Mouse (Mus musculus) CH12.LX (cell line): Measurements from ENCODE around the gene Ostc. TPM values are rescaled to one million over a fixed set of nuclear protein-coding genes. Genes with fewer than 3 reads are reported as not detected.

Experiments
- DNase-seq: peaks from one replicate; pipeline ENCODE4 v3.0.0-alpha.2; 2013; ENCODE audit errors: extremely low read depth
- H3K27ac ChIP-seq: 2 replicates; pipeline ENCODE4 v1.5.1; 2012; ENCODE audit warnings: low read depth, mild to moderate bottlenecking, control low read depth, moderate library complexity; ENCODE audit not compliant: insufficient read depth
- H3K27me3 ChIP-seq: replicated peaks from 2 replicates; pipeline ENCODE3; 2012; ENCODE audit warnings: inconsistent platforms
- H3K36me3 ChIP-seq, 2 experiments: replicated peaks in 1 of 2; 2 replicates each; pipeline versions ENCODE3 to v1.6.1; 2012; ENCODE audit warnings: inconsistent platforms in 1 of 2, low read length in 1 of 2, mild to moderate bottlenecking in 1 of 2, mixed read lengths in 1 of 2, moderate library complexity in 1 of 2; ENCODE audit not compliant: control insufficient read depth in 1 of 2, insufficient read depth in 1 of 2
- H3K4me1 ChIP-seq, 2 experiments: 2 replicates each; pipeline ENCODE4 v1.6.1; 2012; ENCODE audit warnings: inconsistent platforms in 1 of 2, moderate library complexity in 1 of 2; ENCODE audit not compliant: insufficient read depth in 2 of 2, control insufficient read depth in 1 of 2
- H3K4me2 ChIP-seq: 2 replicates; pipeline ENCODE4 v1.6.1; 2012; ENCODE audit warnings: low read depth, mild to moderate bottlenecking, control low read depth; ENCODE audit not compliant: poor library complexity, insufficient read depth, severe bottlenecking
- H3K4me3 ChIP-seq, 3 experiments: fragments of 150-350 bp in 1 of 3; sonication (generic) in 1 of 3; replicated peaks in 1 of 3; 2 replicates each; pipeline versions ENCODE3 to v1.5.1; 2011 to 2012; ENCODE audit warnings: low read depth in 2 of 3, low read length in 2 of 3, mild to moderate bottlenecking in 2 of 3, moderate library complexity in 2 of 3, control low read depth in 1 of 3, improper control_type of control experiment in 1 of 3, inconsistent platforms in 1 of 3, mixed read lengths in 1 of 3; ENCODE audit not compliant: poor library complexity in 1 of 3
- H3K79me2 ChIP-seq: replicated peaks from 2 replicates; pipeline ENCODE4 v1.6.1; 2012; ENCODE audit warnings: mild to moderate bottlenecking, moderate library complexity; ENCODE audit not compliant: control insufficient read depth, poor library complexity, insufficient read depth, severe bottlenecking; ENCODE audit errors: extremely low read depth
- H3K9ac ChIP-seq: 2 replicates; pipeline ENCODE4 v1.6.1; 2012; ENCODE audit warnings: low read depth, mild to moderate bottlenecking, control low read depth, moderate library complexity; ENCODE audit not compliant: insufficient read depth
- H3K9me3 ChIP-seq: replicated peaks from 2 replicates; pipeline ENCODE3; 2012; ENCODE audit warnings: low read length, inconsistent platforms, mixed read lengths
- BHLHE40 ChIP-seq: IDR thresholded peaks from 2 replicates; pipeline ENCODE4 v1.6.1; 2011; ENCODE audit warnings: mild to moderate bottlenecking, low read depth, low read length, improper control_type of control experiment
- CHD1 ChIP-seq: IDR thresholded peaks from 2 replicates; pipeline ENCODE4 v1.6.1; 2012; ENCODE audit warnings: low read depth, low read length, improper control_type of control experiment, inconsistent platforms
- CHD2 ChIP-seq: IDR thresholded peaks from 2 replicates; pipeline ENCODE4 v1.6.1; 2011; ENCODE audit warnings: low read length, improper control_type of control experiment
- CTCF ChIP-seq, 2 experiments: IDR thresholded peaks in 1 of 2; conservative IDR thresholded peaks in 1 of 2; 2 replicates each; pipeline ENCODE4 v1.5.1; 2011 to 2012; ENCODE audit warnings: low read depth in 2 of 2, low read length in 2 of 2, improper control_type of control experiment in 1 of 2, inconsistent platforms in 1 of 2, mild to moderate bottlenecking in 1 of 2, moderate library complexity in 1 of 2
- E2F4 ChIP-seq: IDR thresholded peaks from 2 replicates; pipeline ENCODE4 v1.6.1; 2011; ENCODE audit warnings: low read depth, low read length, improper control_type of control experiment; ENCODE audit not compliant: insufficient replicate concordance
- ELF1 ChIP-seq: IDR thresholded peaks from 2 replicates; pipeline ENCODE4 v1.6.1; 2014; ENCODE audit warnings: low read depth, mild to moderate bottlenecking, inconsistent platforms, low read length, improper control_type of control experiment
- EP300 ChIP-seq: IDR thresholded peaks from 2 replicates; pipeline ENCODE4 v1.6.1; 2011; ENCODE audit warnings: low read length, improper control_type of control experiment
- ETS1 ChIP-seq: conservative IDR thresholded peaks from 2 replicates; pipeline ENCODE4 v1.6.1; 2012; ENCODE audit warnings: low read depth, mild to moderate bottlenecking, inconsistent platforms, low read length, improper control_type of control experiment, moderate library complexity
- GABPA ChIP-seq: IDR thresholded peaks from 2 replicates; pipeline ENCODE4 v1.6.1; 2012; ENCODE audit warnings: low read depth, low read length, improper control_type of control experiment, inconsistent platforms; ENCODE audit not compliant: insufficient replicate concordance
- HCFC1 ChIP-seq: IDR thresholded peaks from 2 replicates; pipeline ENCODE4 v1.6.1; 2012; ENCODE audit warnings: low read depth, mild to moderate bottlenecking, inconsistent platforms, low read length, improper control_type of control experiment
- IRF4 ChIP-seq: IDR thresholded peaks from 2 replicates; pipeline ENCODE4 v1.6.1; 2014; ENCODE audit warnings: low read depth, mild to moderate bottlenecking, inconsistent platforms, low read length, improper control_type of control experiment
- JUN ChIP-seq: IDR thresholded peaks from 2 replicates; pipeline ENCODE4 v1.6.1; 2011; ENCODE audit warnings: low read depth, mild to moderate bottlenecking, low read length, improper control_type of control experiment, moderate library complexity; ENCODE audit not compliant: insufficient read depth
- JUND ChIP-seq: conservative IDR thresholded peaks from 2 replicates; pipeline ENCODE4 v1.6.1; 2011; ENCODE audit warnings: low read depth, low read length, improper control_type of control experiment
- KAT2A ChIP-seq: IDR thresholded peaks from 2 replicates; pipeline ENCODE4 v1.6.1; 2012; ENCODE audit warnings: low read length, improper control_type of control experiment, inconsistent platforms; ENCODE audit not compliant: insufficient replicate concordance
- MAFK ChIP-seq: IDR thresholded peaks from 2 replicates; pipeline ENCODE4 v1.6.1; 2011; ENCODE audit warnings: low read length, improper control_type of control experiment; ENCODE audit not compliant: insufficient replicate concordance
- MAX ChIP-seq: IDR thresholded peaks from 2 replicates; pipeline ENCODE4 v1.6.1; 2011; ENCODE audit warnings: low read length, improper control_type of control experiment
- MAZ ChIP-seq: IDR thresholded peaks from 2 replicates; pipeline ENCODE4 v1.6.1; 2012; ENCODE audit warnings: low read depth, mild to moderate bottlenecking, inconsistent platforms, low read length, improper control_type of control experiment, moderate library complexity
- MEF2A ChIP-seq: IDR thresholded peaks from 2 replicates; pipeline ENCODE4 v1.6.1; 2014; ENCODE audit warnings: low read depth, mild to moderate bottlenecking, inconsistent platforms, low read length, improper control_type of control experiment, borderline replicate concordance
- MXI1 ChIP-seq: IDR thresholded peaks from 2 replicates; pipeline ENCODE4 v1.6.1; 2011; ENCODE audit warnings: mild to moderate bottlenecking, low read depth, low read length, improper control_type of control experiment
- MYC ChIP-seq: IDR thresholded peaks from 2 replicates; pipeline ENCODE4 v1.6.1; 2011; ENCODE audit warnings: low read depth, mild to moderate bottlenecking, improper control_type of control experiment, low read length
- NELFE ChIP-seq: IDR thresholded peaks from 2 replicates; pipeline ENCODE4 v1.6.1; 2011; ENCODE audit warnings: low read depth, low read length, improper control_type of control experiment
- NRF1 ChIP-seq: IDR thresholded peaks from 2 replicates; pipeline ENCODE4 v1.6.1; 2014; ENCODE audit warnings: low read depth, mild to moderate bottlenecking, inconsistent platforms, low read length, improper control_type of control experiment, moderate library complexity
- PAX5 ChIP-seq: IDR thresholded peaks from 2 replicates; pipeline ENCODE4 v1.6.1; 2012; ENCODE audit warnings: low read length, inconsistent platforms, mixed read lengths
- POLR2A ChIP-seq: IDR thresholded peaks from 2 replicates; pipeline ENCODE4 v1.6.1; 2011; ENCODE audit warnings: low read depth, mild to moderate bottlenecking, improper control_type of control experiment, low read length
- POLR2AphosphoS2 ChIP-seq: IDR thresholded peaks from 2 replicates; pipeline ENCODE4 v1.6.1; 2011; ENCODE audit warnings: low read depth, low read length, improper control_type of control experiment
- RAD21 ChIP-seq: IDR thresholded peaks from 2 replicates; pipeline ENCODE4 v1.6.1; 2011; ENCODE audit warnings: low read depth, mild to moderate bottlenecking, low read length, improper control_type of control experiment, moderate library complexity
- RCOR1 ChIP-seq: conservative IDR thresholded peaks from 2 replicates; pipeline ENCODE4 v1.6.1; 2012; ENCODE audit warnings: low read depth, mild to moderate bottlenecking, inconsistent platforms, low read length, improper control_type of control experiment
- SIN3A ChIP-seq: IDR thresholded peaks from 2 replicates; pipeline ENCODE4 v1.6.1; 2012; ENCODE audit warnings: low read length, improper control_type of control experiment, inconsistent platforms
- SMC3 ChIP-seq: IDR thresholded peaks from 2 replicates; pipeline ENCODE4 v1.6.1; 2011; ENCODE audit warnings: low read depth, low read length, improper control_type of control experiment
- TBP ChIP-seq: conservative IDR thresholded peaks from 2 replicates; pipeline ENCODE4 v1.6.1; 2011; ENCODE audit warnings: low read depth, low read length, improper control_type of control experiment
- TCF12 ChIP-seq: IDR thresholded peaks from 2 replicates; pipeline ENCODE4 v1.6.1; 2014; ENCODE audit warnings: low read depth, mild to moderate bottlenecking, inconsistent platforms, low read length, improper control_type of control experiment
- UBTF ChIP-seq: IDR thresholded peaks from 2 replicates; pipeline ENCODE4 v1.6.1; 2012; ENCODE audit warnings: low read depth, mild to moderate bottlenecking, inconsistent platforms, low read length, improper control_type of control experiment, moderate library complexity
- USF1 ChIP-seq: IDR thresholded peaks from 2 replicates; pipeline ENCODE4 v1.6.1; 2014; ENCODE audit warnings: low read depth, mild to moderate bottlenecking, inconsistent platforms, low read length, improper control_type of control experiment
- USF2 ChIP-seq: conservative IDR thresholded peaks from 2 replicates; pipeline ENCODE4 v1.6.1; 2011; ENCODE audit warnings: low read depth, low read length, improper control_type of control experiment
- ZKSCAN1 ChIP-seq: IDR thresholded peaks from 2 replicates; pipeline ENCODE4 v1.6.1; 2012; ENCODE audit warnings: low read depth, inconsistent platforms, low read length, improper control_type of control experiment, borderline replicate concordance
- ZMIZ1 ChIP-seq: IDR thresholded peaks from 2 replicates; pipeline ENCODE4 v1.6.1; 2012; ENCODE audit warnings: low read depth, mild to moderate bottlenecking, inconsistent platforms, low read length, improper control_type of control experiment
- ZNF384 ChIP-seq: IDR thresholded peaks from 2 replicates; pipeline ENCODE4 v1.6.1; 2012; ENCODE audit warnings: low read depth, low read length, improper control_type of control experiment, inconsistent platforms
- dilution Hi-C: fragments of 300-500 bp; cut with MboI; formaldehyde crosslinking; loops from 2 replicates; pipeline ENCODE4 v1.14.3; 2020; ENCODE audit warnings: low sequenced_read_pairs; ENCODE audit not compliant: extremely low pct_unique_long_range_greater_than_20kb, extremely low pct_ligation_motif_present
- in situ Hi-C: fragments of 300-500 bp; cut with MboI; formaldehyde crosslinking; loops from 3 replicates; pipeline ENCODE4 v1.14.3; 2019; ENCODE audit warnings: low sequenced_read_pairs, low pct_ligation_motif_present, low pct_unique_long_range_greater_than_20kb, mixed read lengths
- polyA plus RNA-seq: library from polyadenylated mRNA; unstranded; fragments of >175 nt; gene quantifications from 2 replicates; pipeline ENCODE4 v1.2.1, GENCODE M21; 2012; ENCODE audit warnings: low read depth; ENCODE audit not compliant: insufficient read length
- total RNA-seq, 2 experiments: library from RNA; depleted of rRNA; stranded (reverse); fragments of 300-350 nt in 1 of 2; fragments of >200 nt in 1 of 2; gene quantifications; 2 replicates each; pipeline ENCODE4 v1.2.3; 2012 to 2014

Ostc gene
- total RNA-seq (2012; rRNA removed): 214 and 239 TPM in 2 replicates
- 551 and 565 TPM in 2 replicates for total RNA-seq (2014; rRNA removed)
- 237 and 247 TPM in 2 replicates for polyA plus RNA-seq

- H3K4me1 ChIP-seq: peaks cover 4 to 16% of the 10 kb centered on the region in 2 experiments; a peak in 2 of 4 replicates
- H3K79me2 ChIP-seq: peaks cover 45% of the 10 kb centered on the region
- H3K36me3 ChIP-seq: peaks cover 3 to 20% of the 10 kb centered on the region in 2 experiments
- in situ Hi-C loops (no loop called here), dilution Hi-C loops (no loop called here)
- peak within 1 kb of the TSS; percentile 97 for H3K9ac ChIP-seq
- H3K9me3 ChIP-seq: no peaks in the 10 kb centered on the region
- peak within 1 kb of the TSS; percentile 67 for H3K27ac ChIP-seq
- DNase-seq: peak; percentile 99
- H3K27me3 ChIP-seq: no peaks in the 10 kb centered on the region
- H3K4me2 ChIP-seq: peak within 1 kb of the TSS; percentile 96
- H3K4me3 ChIP-seq: peak within 1 kb of the TSS; percentile 93 to 97 (median 97)
- TF ChIP-seq GABPA (no peak), UBTF (no peak), POLR2AphosphoS2 (0 out of 2 replicates have a peak, but pooled peaks have one; percentile 71), TCF12 (peak; percentile 62; the same call in 1 of the 2 replicates), RCOR1 (no peak), CHD2 (no peak), HCFC1 (peak; percentile 78), POLR2A (peak; percentile 91), KAT2A (0 out of 2 replicates have a peak, but pooled peaks have one; percentile 20), CHD1 (no peak), USF1 (no peak), NRF1 (peak; percentile 89), SIN3A (peak; percentile 91), RAD21 (no peak), JUND (0 out of 2 replicates have a peak, but pooled peaks have one; percentile 25), ZMIZ1 (no peak), ELF1 (peak; percentile 79), MEF2A (0 out of 2 replicates have a peak, but pooled peaks have one; percentile 7), E2F4 (no peak), SMC3 (no peak), MXI1 (peak; percentile 86), PAX5 (no peak), NELFE (peak; percentile 84), JUN (0 out of 2 replicates have a peak, but pooled peaks have one; percentile 22), ZNF384 (no peak), TBP (peak; percentile 94), BHLHE40 (no peak; the same call in 1 of the 2 replicates), CTCF (conservative IDR thresholded peaks at IDR 0.05 in 1 of 2, IDR thresholded peaks at IDR 0.05 in 1 of 2; ENCODE audit: low read depth in 2 of 2, low read length in 2 of 2) (no peak), MYC (peak; percentile 82), ZKSCAN1 (no peak), MAZ (no peak), MAX (peak; percentile 73), EP300 (no peak), IRF4 (peak; percentile 16; the same call in 1 of the 2 replicates), ETS1 (no peak), USF2 (no peak), MAFK (no peak)
Measured at GRCm38 (mm10) chr3:130708967-130709924, at the start of gene Ostc. Gene Ostc, minus strand, starts transcription at chr3:130709444.
